9 mouse cellular contexts compared by ENCODE assay signal in the genomic region with DNA sequence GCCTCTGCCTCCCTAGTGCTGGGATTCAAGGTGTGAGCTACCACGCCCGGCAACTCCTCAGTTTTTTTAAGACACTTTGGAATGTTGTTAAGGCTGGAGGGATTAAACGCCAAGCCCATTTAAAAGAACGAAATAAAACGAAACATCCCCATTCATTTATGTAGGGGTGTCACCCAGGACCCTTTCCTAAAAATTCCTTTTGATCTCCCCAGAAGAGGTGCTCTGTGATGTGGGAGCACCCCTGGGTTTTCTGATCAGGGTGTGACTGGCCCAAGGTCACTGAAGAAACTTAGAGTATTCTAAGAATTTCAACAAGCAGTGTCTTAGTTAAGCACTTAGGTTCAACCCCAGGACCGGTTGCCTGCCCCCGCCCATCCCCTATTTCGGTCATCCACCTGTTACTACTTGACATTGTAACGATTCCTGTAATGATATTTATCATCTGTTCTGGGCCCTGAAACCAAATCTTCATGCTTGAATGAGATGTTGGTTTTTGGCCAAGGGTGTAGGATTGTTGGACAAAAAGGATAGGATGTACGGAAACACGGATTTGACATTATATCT. TPM values are rescaled to one million over a fixed set of nuclear protein-coding genes. Genes with fewer than 3 reads are reported as not detected.
DNase-seq lines count a peak whose midpoint lies in the region; ATAC-seq and TF ChIP-seq lines count a peak whose summit lies in the region.
"Had no signal": no experiment of that assay in that cellular context is flagged by ENCODE, and none has a peak within 500 bp of the region (broad histone marks: within the 10 kb centered on the region; RNA-seq: fewer than 3 reads in every experiment).

No protein-coding gene starts in this region.

- no peak for ATAC-seq in heart, embryonic 16.5 days (replicated peaks; ENCODE audit: extremely low read depth, insufficient read depth, low FRiP score)
- ATAC-seq in liver, embryonic 14.5 days (ENCODE audit: insufficient read depth): no peak
- no peak for ATAC-seq in megakaryocyte-erythroid progenitor cell, adult 5-6 weeks (replicated peaks; ENCODE audit: low FRiP score, low TSS enrichment, poor library complexity, severe bottlenecking)

- intact Hi-C loops in gastrocnemius, adult 2 months (cut with DNase I): loop anchor here (5.0 kb wide), 3 partner anchors 66 to 121 kb away; no protein-coding TSS in a partner anchor

- peak overlapping the region; percentile 100 for H3K9ac ChIP-seq in ES-Bruce4 (ENCODE audit: low read depth, poor library complexity, severe bottlenecking)
- peak overlapping the region; percentile 97 for H3K9ac ChIP-seq in heart, embryonic 16.5 days (ENCODE audit: low read length)
- no peak overlapping the region for H3K9ac ChIP-seq in liver, embryonic 14.5 days (replicated peaks)

- peaks cover 2% of the 10 kb centered on the region for H3K36me3 ChIP-seq in ES-Bruce4 (ENCODE audit: control insufficient read depth, insufficient read depth, low read length, poor library complexity, severe bottlenecking)
- no peaks in the 10 kb centered on the region for H3K36me3 ChIP-seq in heart, embryonic 16.5 days (ENCODE audit: control insufficient read depth, insufficient read depth)
- no peaks in the 10 kb centered on the region for H3K36me3 ChIP-seq in liver, embryonic 14.5 days (replicated peaks; ENCODE audit: control insufficient read depth, insufficient read depth, low read depth)

- peaks cover 2% of the 10 kb centered on the region for H3K4me1 ChIP-seq in ES-Bruce4 (ENCODE audit: control insufficient read depth, insufficient read depth, low read length)
- H3K4me1 ChIP-seq in heart, embryonic 16.5 days (ENCODE audit: control insufficient read depth, insufficient read depth, low read length): peaks cover 43% of the 10 kb centered on the region
- H3K4me1 ChIP-seq in liver, embryonic 14.5 days (replicated peaks; ENCODE audit: control insufficient read depth in 2 of 2, insufficient read depth in 2 of 2, low read length in 1 of 2): peaks cover 18 to 25% of the 10 kb centered on the region in 2 experiments

- no peak for TF ChIP-seq POLR2A in ES-Bruce4 (IDR thresholded peaks at IDR 0.05; ENCODE audit: insufficient read depth, low read length)

- 0 out of 2 replicates have a peak, but pooled peaks have one; percentile 29 for TF ChIP-seq EP300 in ES-Bruce4 (IDR thresholded peaks at IDR 0.05; ENCODE audit: insufficient read depth, low read depth, low read length)
- no peak for TF ChIP-seq EP300 in liver, embryonic 14.5 days (IDR thresholded peaks at IDR 0.05; ENCODE audit: low read depth)

- peak overlapping the region; percentile 97 for H3K27ac ChIP-seq in gastrocnemius, adult 2 months
- peak overlapping the region; percentile 91 for H3K27ac ChIP-seq in ES-Bruce4 (ENCODE audit: insufficient read depth, low read length)
- peak overlapping the region; percentile 98 for H3K27ac ChIP-seq in heart, embryonic 16.5 days (ENCODE audit: low read length)
- no peak overlapping the region for H3K27ac ChIP-seq in liver, embryonic 14.5 days

- H3K4me3 ChIP-seq in gastrocnemius, adult 2 months: peak overlapping the region; percentile 91
- H3K4me3 ChIP-seq in ES-Bruce4 (ENCODE audit: low read depth, low read length): peak overlapping the region; percentile 86; the same call in 1 of the 2 replicates
- H3K4me3 ChIP-seq in heart, embryonic 16.5 days (ENCODE audit: low read length): peak overlapping the region; percentile 60
- H3K4me3 ChIP-seq in liver, embryonic 14.5 days (ENCODE audit: insufficient read depth in 1 of 2, low read depth in 2 of 2, low read length in 2 of 2): 0 out of 4 replicates have a peak overlapping the region, but pooled peaks of 1 of the 2 experiments have one; percentile 22

- no peaks in the 10 kb centered on the region for H3K27me3 ChIP-seq in ES-Bruce4 (ENCODE audit: control insufficient read depth, insufficient read depth, low read length, poor library complexity, severe bottlenecking)
- H3K27me3 ChIP-seq in heart, embryonic 16.5 days (ENCODE audit: control insufficient read depth, insufficient read depth, low read length): no peaks in the 10 kb centered on the region
- peaks cover 3% of the 10 kb centered on the region; the same call in 1 of the 2 replicates for H3K27me3 ChIP-seq in liver, embryonic 14.5 days (ENCODE audit: control insufficient read depth, insufficient read depth, low read length)

- no peak for TF ChIP-seq CTCF in gastrocnemius, adult 2 months (IDR thresholded peaks at IDR 0.05)
- TF ChIP-seq CTCF in ES-Bruce4 (IDR thresholded peaks at IDR 0.05; ENCODE audit: low read depth, low read length): no peak
- TF ChIP-seq CTCF in liver, embryonic 14.5 days (IDR thresholded peaks at IDR 0.05; ENCODE audit: low read depth): no peak

- no peaks in the 10 kb centered on the region for H3K9me3 ChIP-seq in ES-Bruce4 (replicated peaks; ENCODE audit: control insufficient read depth, insufficient read depth, low read length, poor library complexity, severe bottlenecking)
- H3K9me3 ChIP-seq in heart, embryonic 16.5 days (replicated peaks; ENCODE audit: control insufficient read depth, low read length): no peaks in the 10 kb centered on the region
- H3K9me3 ChIP-seq in liver, embryonic 14.5 days (ENCODE audit: control insufficient read depth, low read length): no peaks in the 10 kb centered on the region

- 39% methylated on average over 11 of the region's 11 CpGs for WGBS in heart, embryonic 16.5 days
- 65% methylated on average over 11 of the region's 11 CpGs for WGBS in liver, embryonic 14.5 days (ENCODE audit: insufficient replicate concordance)

- no peak for DNase-seq in gastrocnemius, adult 2 months
- no peak for DNase-seq in gastrocnemius, postnatal 10 days
- DNase-seq in liver, embryonic 14.5 days (ENCODE audit: low read depth in 3 of 3, low spot score in 3 of 3): no peak
- DNase-seq in right cerebral cortex, postnatal 36 days (ENCODE audit: low spot score in 2 of 2): no peak
- no peak for DNase-seq in adrenal gland, postnatal 25 days
- DNase-seq: adrenal gland, postnatal 14 days had no signal

- H3K4me2 ChIP-seq in heart, embryonic 16.5 days (ENCODE audit: low read depth, low read length): peak overlapping the region; percentile 76
- peak overlapping the region; percentile 94 for H3K4me2 ChIP-seq in liver, embryonic 14.5 days (ENCODE audit: low read depth)

RNA-seq across cellular contexts. Expression of gene Cnn3, which starts 2.5 kb away (rescaled TPM):
- 10 to 100 TPM; 16.5 to 28.2 TPM for total RNA-seq in gastrocnemius, adult 2 months (2021)
- total RNA-seq in gastrocnemius, postnatal 10 days (2021): 100 to 1,000 TPM in 1 of 2 experiments, 10 to 100 TPM in 1; 96.7 to 113 TPM
- 584 and 623 TPM in 2 replicates for polyA plus RNA-seq in ES-Bruce4 (2011; ENCODE audit: insufficient read depth, insufficient read length, low read depth, missing spikeins)
- polyA plus RNA-seq in heart, embryonic 16.5 days (2015; fragmentation: Nextera tagmentation; extraction: Ambion mirVana): 370 and 406 TPM in 2 replicates
- polyA plus RNA-seq in liver, embryonic 14.5 days (2012; rRNA removed): 52.9 and 62.7 TPM in 2 replicates
- polyA plus RNA-seq in liver, embryonic 14.5 days (2014; fragmentation: Nextera tagmentation; extraction: Ambion mirVana): 82.7 and 90.1 TPM in 2 replicates
- total RNA-seq in adrenal gland, postnatal 25 days (2021): 220 and 297 TPM in 2 replicates
- total RNA-seq in megakaryocyte-erythroid progenitor cell, adult 5-6 weeks (2014; fragmentation: Nextera tagmentation): 29.9 and 35.0 TPM in 2 replicates
- total RNA-seq in megakaryocyte-erythroid progenitor cell, adult 5-6 weeks (2017): 25.8 and 27.0 TPM in 2 replicates
